Mouse (Mus musculus): ENCODE measurements around the gene Nectin2. TPM values are rescaled to one million over a fixed set of nuclear protein-coding genes. Genes with fewer than 3 reads are reported as not detected.

Gene Nectin2
- polyA plus RNA-seq, 1 experiment from 2014 or later, result 54.6 TPM

DNA sequence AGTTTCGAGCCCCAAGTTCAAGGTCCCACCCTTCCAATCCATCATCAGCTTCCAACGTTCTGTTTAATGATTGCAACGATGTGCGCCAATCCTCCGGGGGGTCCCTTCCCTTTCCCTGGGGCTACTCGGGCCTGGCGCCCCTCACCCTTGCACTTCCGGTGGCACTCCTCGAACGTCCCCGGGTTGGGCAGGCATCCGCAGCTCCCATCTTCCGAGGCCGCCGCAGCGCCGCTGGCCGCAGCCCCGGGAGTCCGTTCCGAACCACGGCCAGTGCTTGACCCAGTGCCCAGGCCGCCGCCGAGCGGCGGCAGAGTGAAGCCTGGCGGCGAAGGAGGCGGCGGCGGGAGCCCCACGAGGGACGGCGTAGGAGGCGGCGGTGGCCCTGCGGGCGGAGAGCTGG, 35.4 kb downstream of the Nectin2 start:
- H3K4me2 ChIP-seq, result peak overlapping the region; percentile 98
- under 1% methylated on average over 39 of the region's 39 CpGs for WGBS
- peaks cover 24% of the 10 kb centered on the region for H3K4me1 ChIP-seq (replicated peaks)
- H3K9me3 ChIP-seq, result no peaks in the 10 kb centered on the region
- peak overlapping the region; percentile 98 for H3K4me3 ChIP-seq
- peak overlapping the region; percentile 97 for H3K9ac ChIP-seq
- peak overlapping the region; percentile 84 for H3K27ac ChIP-seq (replicated peaks)
- no peaks in the 10 kb centered on the region for H3K27me3 ChIP-seq
- ATAC-seq (ENCODE audit: low read depth), result no peak
- peaks cover 38% of the 10 kb centered on the region for H3K36me3 ChIP-seq

DNA sequence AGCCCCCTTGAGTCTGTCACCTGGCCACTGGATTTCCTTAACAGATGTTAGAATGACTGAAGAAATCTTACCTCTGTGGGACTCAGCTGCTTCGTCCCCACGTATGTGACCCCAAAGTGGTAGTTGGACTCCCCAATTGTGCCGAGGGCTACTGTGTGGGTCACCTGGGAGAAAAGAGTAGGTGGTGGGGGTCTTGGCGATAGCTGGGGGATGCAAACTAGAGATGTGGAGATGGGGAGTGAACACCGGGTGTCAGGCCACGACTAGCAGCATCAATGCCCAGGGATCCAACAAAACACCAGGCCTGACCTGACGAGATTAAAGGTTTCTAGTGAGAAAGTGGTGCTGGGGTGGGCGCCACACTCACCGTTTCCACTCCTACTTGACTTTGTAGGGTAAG, 36.7 kb downstream of the Nectin2 start:
- peak overlapping the region; percentile 97; the same call in 1 of the 2 replicates for H3K9ac ChIP-seq
- H3K36me3 ChIP-seq, result peaks cover 51% of the 10 kb centered on the region
- ATAC-seq (ENCODE audit: low read depth), result no peak
- no peak overlapping the region for H3K27ac ChIP-seq (replicated peaks)
- no peak overlapping the region for H3K4me3 ChIP-seq
- H3K9me3 ChIP-seq, result no peaks in the 10 kb centered on the region
- H3K27me3 ChIP-seq, result no peaks in the 10 kb centered on the region
- peaks cover 24% of the 10 kb centered on the region for H3K4me1 ChIP-seq (replicated peaks)
- H3K4me2 ChIP-seq, result peak overlapping the region; percentile 98; the same call in 1 of the 2 replicates
- WGBS, result 87% methylated on average over 9 of the region's 9 CpGs

DNA sequence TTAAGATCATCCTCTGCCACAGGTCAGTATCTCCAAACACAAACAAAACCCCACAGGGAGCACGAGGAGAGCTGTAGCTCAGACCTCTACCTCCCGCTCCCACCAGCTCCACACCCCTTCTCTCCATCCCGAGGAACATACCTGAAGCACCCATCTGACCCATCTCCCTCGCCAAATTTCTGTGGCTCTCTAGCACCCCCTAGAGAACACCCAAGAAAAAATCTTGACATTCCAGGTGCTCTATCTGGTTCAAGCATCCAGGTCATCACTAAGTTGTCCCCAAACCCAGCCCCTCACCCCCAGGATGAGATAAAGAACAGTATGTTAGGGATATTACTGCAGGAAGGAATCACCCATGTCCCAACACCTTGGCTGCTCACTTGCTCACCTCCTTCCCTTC, 37.1 kb downstream of the Nectin2 start:
- Histone ChIP-seq H3K9me3 (no peaks in the 10 kb centered on the region), H3K4me3 (no peak overlapping the region), H3K27ac (replicated peaks) (no peak overlapping the region), H3K27me3 (no peaks in the 10 kb centered on the region), H3K9ac (no peak overlapping the region), H3K36me3 (peaks cover 54% of the 10 kb centered on the region), H3K4me2 (no peak overlapping the region), H3K4me1 (replicated peaks) (peaks cover 24% of the 10 kb centered on the region)
- 63% methylated on average over 4 of the region's 4 CpGs for WGBS
- no peak for ATAC-seq (ENCODE audit: low read depth)

DNA sequence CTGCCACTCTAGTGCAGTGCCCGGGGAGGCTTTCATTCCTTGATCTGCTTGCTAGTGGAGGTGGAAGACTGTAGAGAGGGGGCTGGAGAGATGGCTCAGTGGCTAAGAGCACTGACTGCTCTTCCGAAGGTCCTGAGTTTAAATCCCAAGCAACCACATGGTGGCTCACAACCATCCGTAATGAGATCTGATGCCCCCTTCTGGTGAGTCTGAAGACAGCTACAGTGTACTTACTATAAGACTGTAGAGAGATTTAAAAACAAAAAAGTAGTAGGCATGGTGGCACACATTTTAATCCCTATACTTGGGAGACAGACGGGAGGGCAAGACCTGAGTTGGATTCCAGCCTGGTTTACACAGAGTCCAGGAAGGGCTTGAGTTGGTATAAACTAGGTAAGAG, 37.9 kb downstream of the Nectin2 start:
- Histone ChIP-seq H3K9me3 (no peaks in the 10 kb centered on the region), H3K27me3 (no peaks in the 10 kb centered on the region), H3K36me3 (peaks cover 58% of the 10 kb centered on the region), H3K4me2 (no peak overlapping the region), H3K4me3 (no peak overlapping the region), H3K9ac (no peak overlapping the region), H3K27ac (replicated peaks) (no peak overlapping the region), H3K4me1 (replicated peaks) (peaks cover 24% of the 10 kb centered on the region)
- WGBS, result 80% methylated on average over 4 of the region's 4 CpGs
- ATAC-seq (ENCODE audit: low read depth), result no peak

DNA sequence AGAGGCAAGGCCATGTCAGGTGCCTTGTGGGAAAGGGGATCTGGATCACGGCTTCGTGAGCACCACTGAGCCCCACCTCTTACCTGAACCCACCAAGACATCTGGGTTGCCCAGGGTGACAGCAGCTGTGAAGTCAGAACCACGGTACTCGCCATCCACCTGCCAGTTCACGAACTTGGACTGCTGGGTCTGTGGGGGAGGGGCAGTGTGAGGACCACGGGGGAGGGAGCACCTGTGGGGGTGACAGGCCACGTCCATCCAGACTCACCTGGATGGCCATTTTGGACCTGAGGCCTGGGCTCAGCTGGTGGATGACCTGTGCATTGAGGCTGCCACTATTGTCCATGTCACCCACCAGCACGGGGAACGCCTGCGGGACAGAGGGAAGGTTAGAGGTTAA, 39.6 kb downstream of the Nectin2 start:
- no peak overlapping the region for H3K4me3 ChIP-seq
- H3K27me3 ChIP-seq, result no peaks in the 10 kb centered on the region
- H3K9ac ChIP-seq, result no peak overlapping the region
- H3K36me3 ChIP-seq, result peaks cover 70% of the 10 kb centered on the region
- no peak overlapping the region for H3K27ac ChIP-seq (replicated peaks)
- no peak overlapping the region for H3K4me2 ChIP-seq
- H3K9me3 ChIP-seq, result no peaks in the 10 kb centered on the region
- ATAC-seq (ENCODE audit: low read depth), result no peak
- 93% methylated on average over 10 of the region's 10 CpGs for WGBS
- peaks cover 15% of the 10 kb centered on the region for H3K4me1 ChIP-seq (replicated peaks)

DNA sequence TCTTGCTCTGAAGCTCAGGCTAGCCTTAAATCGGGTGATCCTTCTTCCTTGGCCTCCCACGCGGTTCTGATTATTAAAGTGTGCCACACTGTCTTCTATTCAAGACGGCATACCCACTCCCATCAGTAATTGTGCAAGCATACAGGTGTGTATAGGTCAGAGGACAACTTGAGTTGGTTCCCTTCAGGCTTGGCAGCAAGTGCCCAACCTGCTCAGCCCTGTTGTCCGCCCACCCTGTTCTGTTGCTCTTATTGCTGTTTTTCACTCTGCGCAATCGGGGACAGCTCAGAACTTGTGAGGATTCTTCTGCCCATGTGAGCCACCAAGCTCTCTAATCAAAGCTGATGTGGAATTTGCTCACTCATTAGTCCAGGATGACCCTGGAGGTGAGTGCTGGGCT, 45.0 kb downstream of the Nectin2 start:
- no peak for ATAC-seq (ENCODE audit: low read depth)
- no peak overlapping the region for H3K4me3 ChIP-seq
- H3K4me2 ChIP-seq, result no peak overlapping the region
- peaks cover 75% of the 10 kb centered on the region for H3K36me3 ChIP-seq
- no peaks in the 10 kb centered on the region for H3K9me3 ChIP-seq
- 93% methylated on average over 7 of the region's 7 CpGs for WGBS
- H3K27me3 ChIP-seq, result no peaks in the 10 kb centered on the region
- 0 out of 2 replicates have a peak, but pooled peaks cover 7% of the 10 kb centered on the region for H3K4me1 ChIP-seq (replicated peaks)
- H3K9ac ChIP-seq, result no peak overlapping the region
- H3K27ac ChIP-seq (replicated peaks), result no peak overlapping the region

DNA sequence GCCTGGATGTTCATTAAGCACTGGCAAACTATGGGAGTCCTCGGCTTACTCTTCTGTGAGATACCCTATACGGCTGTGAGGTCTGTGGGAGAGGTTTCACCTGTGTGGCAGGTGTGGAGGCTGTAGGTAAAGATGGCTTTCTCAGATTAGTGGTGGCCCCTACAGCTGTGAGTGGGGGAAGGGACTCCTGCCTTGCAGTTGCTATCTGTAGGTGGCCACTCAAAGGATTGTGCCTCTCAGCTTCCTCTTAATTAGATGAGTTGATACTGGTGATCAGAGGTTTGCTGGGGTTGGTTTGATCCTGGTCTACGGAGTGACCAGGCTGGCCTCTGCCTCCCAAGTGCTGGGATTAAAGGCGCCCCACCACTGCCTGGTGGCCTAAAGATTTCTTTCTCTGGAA, 45.8 kb downstream of the Nectin2 start:
- Histone ChIP-seq H3K4me1 (replicated peaks) (peaks cover 11% of the 10 kb centered on the region), H3K27ac (replicated peaks) (no peak overlapping the region), H3K9ac (no peak overlapping the region), H3K27me3 (no peaks in the 10 kb centered on the region), H3K9me3 (no peaks in the 10 kb centered on the region), H3K36me3 (peaks cover 67% of the 10 kb centered on the region), H3K4me3 (no peak overlapping the region), H3K4me2 (no peak overlapping the region)
- 95% methylated on average over 4 of the region's 4 CpGs for WGBS
- no peak for ATAC-seq (ENCODE audit: low read depth)

DNA sequence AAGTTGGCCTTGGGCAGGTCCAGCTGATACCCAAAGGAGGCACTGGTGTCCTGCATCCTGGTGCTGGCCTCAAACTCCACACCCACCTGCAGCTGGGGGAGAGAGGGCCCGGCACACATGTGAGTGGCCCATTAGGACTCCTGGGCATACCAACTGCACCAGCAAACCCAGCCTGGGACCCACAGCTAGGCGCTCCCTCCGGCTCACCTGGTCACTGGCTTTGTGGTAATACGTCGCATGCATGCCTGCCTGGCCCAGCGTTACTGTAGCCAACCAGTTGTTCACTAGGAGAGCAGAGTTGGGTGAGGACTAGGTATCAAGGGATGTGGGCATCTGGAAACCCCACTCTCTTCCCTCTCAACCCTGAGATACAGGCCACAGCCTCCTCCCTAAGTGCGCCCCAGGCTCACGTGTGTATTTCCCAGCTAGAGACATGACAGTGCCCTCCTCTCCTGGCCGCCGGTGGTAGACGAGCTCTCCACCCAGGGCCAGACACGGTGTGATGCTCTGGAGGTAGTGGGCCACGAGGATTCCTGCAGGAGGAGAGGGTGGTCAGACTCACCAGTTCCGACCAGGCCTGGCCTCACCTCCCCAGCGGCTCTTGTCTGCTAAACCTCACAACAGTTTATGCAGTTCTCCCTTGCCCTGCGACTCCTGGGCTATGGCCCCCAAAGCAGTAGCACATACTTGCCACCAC, 47.3 kb downstream of the Nectin2 start:
- Histone ChIP-seq H3K27me3 (no peaks in the 10 kb centered on the region; the same call in 1 of the 2 replicates), H3K36me3 (peaks cover 54% of the 10 kb centered on the region), H3K4me2 (no peak overlapping the region), H3K4me1 (replicated peaks) (peaks cover 26% of the 10 kb centered on the region), H3K9me3 (no peaks in the 10 kb centered on the region), H3K27ac (replicated peaks) (no peak overlapping the region), H3K4me3 (no peak overlapping the region), H3K9ac (no peak overlapping the region)
- no peak for ATAC-seq (ENCODE audit: low read depth)
- 92% methylated on average over 16 of the region's 16 CpGs for WGBS

DNA sequence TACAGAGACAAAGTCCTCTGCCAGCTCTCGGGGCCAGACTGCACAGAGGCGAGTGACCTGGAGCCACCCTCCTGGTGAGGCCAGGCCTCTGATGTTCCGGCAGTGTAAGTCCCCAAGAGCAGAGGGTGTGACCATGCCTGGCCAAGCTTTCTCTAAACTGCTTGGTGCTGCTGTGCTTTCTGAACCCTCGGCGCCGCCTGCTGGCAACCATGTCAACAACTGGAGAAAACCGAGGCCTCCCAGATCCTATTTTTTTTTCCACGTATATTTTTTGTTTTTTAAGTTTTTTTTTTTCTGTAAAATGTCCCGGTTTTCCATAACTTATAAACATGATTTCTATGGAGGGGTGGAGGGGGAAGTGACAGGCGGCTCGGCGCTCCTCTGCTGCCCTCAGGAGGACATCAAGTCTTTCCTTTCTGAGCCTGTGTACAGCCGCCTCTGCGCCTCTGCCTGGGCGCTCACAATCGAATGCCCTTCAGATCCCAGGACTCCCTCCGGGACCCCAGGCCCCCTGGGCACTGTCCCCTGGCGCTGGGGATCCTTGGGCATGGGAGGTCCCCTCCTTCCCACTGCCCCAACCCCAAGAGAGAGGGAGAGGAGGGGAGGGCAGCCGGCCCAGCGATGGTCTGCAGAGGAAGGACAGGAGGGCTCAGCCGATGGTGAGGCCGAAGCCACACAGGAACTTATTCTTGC, 49.1 kb downstream of the Nectin2 start:
- Histone ChIP-seq H3K9ac (peak overlapping the region; percentile 31; the same call in 1 of the 2 replicates), H3K4me2 (no peak overlapping the region), H3K36me3 (peaks cover 43% of the 10 kb centered on the region), H3K4me3 (no peak overlapping the region), H3K4me1 (replicated peaks) (peaks cover 28% of the 10 kb centered on the region), H3K27ac (replicated peaks) (peak overlapping the region; percentile 59), H3K9me3 (no peaks in the 10 kb centered on the region), H3K27me3 (peaks cover 4% of the 10 kb centered on the region; the same call in 1 of the 2 replicates)
- no peak for ATAC-seq (ENCODE audit: low read depth)
- WGBS, result 34% methylated on average over 22 of the region's 22 CpGs

DNA sequence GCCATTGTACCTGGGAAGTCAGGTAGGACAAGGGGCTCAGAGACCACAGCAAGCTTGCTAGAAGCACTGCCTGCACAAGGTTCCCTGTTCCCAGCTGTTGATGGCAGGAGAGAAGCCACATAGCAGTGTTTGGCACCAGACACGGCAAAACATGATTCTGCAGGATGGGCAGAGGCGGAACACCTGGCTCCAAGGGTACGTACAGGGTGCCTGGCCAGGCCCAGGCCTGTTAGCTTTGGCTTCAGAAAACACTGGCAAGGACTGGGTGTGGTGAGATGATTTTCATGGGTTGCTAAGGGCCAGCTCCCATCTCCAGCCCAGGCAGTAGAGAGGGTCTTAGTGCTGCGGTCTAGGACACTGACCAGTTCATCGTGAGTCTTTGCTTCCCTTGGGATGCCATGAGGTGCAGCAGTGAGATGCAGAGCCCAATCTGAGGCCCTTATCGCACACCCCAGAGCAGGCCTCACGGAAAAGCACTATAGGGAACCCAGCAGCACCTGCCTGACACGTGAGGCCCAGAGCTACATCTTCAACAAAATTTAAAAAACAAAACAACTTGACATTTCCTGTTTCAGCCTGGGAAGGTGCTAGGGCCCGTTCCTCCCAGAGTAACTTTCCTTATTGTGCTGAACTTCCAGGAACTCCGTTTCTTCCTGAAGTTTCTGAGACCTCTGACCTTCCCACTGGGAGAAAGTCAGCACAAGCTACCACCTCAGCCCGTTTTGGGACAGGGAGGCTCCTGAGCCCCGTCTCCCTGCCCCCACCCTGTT, 49.8 kb downstream of the Nectin2 start:
- Histone ChIP-seq H3K4me1 (replicated peaks) (peaks cover 28% of the 10 kb centered on the region), H3K36me3 (peaks cover 45% of the 10 kb centered on the region), H3K4me2 (no peak overlapping the region), H3K27me3 (peaks cover 4% of the 10 kb centered on the region; the same call in 1 of the 2 replicates), H3K4me3 (no peak overlapping the region), H3K9ac (no peak overlapping the region), H3K27ac (replicated peaks) (peak overlapping the region; percentile 23; the same call in 1 of the 2 replicates), H3K9me3 (no peaks in the 10 kb centered on the region)
- 65% methylated on average over 12 of the region's 12 CpGs for WGBS
- ATAC-seq (ENCODE audit: low read depth), result no peak

DNA sequence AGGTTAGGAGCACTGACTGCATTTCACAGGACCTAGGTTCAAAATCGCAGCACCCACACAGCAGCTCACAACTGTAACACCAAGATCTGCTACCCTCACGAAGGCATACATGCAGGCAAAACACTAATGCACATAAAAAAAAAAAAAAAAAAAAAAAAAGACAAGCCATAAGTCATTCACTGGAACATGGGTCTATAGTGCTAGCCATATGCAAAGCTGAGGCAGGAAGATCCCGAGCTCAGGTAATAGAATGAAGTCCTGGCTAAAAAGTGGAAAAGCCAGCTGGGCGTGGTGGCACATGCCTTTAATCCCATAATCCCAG, 50.5 kb downstream of the Nectin2 start:
- Histone ChIP-seq H3K27me3 (peaks cover 4% of the 10 kb centered on the region; the same call in 1 of the 2 replicates), H3K36me3 (peaks cover 38% of the 10 kb centered on the region), H3K27ac (replicated peaks) (no peak overlapping the region), H3K9me3 (no peaks in the 10 kb centered on the region), H3K4me2 (peak overlapping the region; percentile 60; the same call in 1 of the 2 replicates), H3K9ac (0 out of 2 replicates have a peak overlapping the region, but pooled peaks have one; percentile 69), H3K4me1 (replicated peaks) (peaks cover 28% of the 10 kb centered on the region), H3K4me3 (no peak overlapping the region)
- WGBS, result 74% methylated on average over 4 of the region's 4 CpGs
- ATAC-seq (ENCODE audit: low read depth), result no peak

Measured in neural tube, embryonic 13.5 days (tissue).